Comparison of ENCODE assay signal across 25 mouse cellular contexts in the genomic region with DNA sequence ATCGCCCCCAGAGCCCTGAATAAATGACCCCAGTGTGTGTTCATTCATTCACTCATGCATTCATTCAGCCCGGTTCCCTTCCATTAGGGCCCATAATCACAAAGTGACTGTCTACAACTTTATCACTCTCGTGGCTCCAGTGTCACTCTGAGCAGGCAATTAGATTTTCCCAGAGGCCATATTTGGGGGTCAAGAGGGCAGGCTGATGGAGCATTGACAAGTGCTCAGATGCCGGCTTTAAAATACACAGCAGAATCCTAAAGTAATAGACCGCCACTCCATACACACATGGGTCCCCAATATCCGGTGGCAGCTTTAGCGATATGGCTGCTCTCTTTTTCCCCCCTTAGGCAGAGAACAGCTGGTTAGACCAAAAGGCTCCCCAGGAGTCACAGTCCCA.
DNase-seq lines count a peak whose midpoint lies in the region; ATAC-seq lines count a peak whose summit lies in the region.
"Had no signal": no experiment of that assay in that cellular context is flagged by ENCODE, and none has a peak within 500 bp of the region (broad histone marks: within the 10 kb centered on the region; RNA-seq: fewer than 3 reads in every experiment).

No protein-coding gene starts in this region.

- H3K9me3 ChIP-seq in hindbrain, embryonic 10.5 days: no peaks in the 10 kb centered on the region
- H3K9me3 ChIP-seq in hindbrain, embryonic 13.5 days: no peaks in the 10 kb centered on the region
- H3K9me3 ChIP-seq in neural tube, embryonic 11.5 days (ENCODE audit: control insufficient read depth, low read length): no peaks in the 10 kb centered on the region
- H3K9me3 ChIP-seq in neural tube, embryonic 15.5 days (replicated peaks): no peaks in the 10 kb centered on the region
- no peaks in the 10 kb centered on the region for H3K9me3 ChIP-seq in neural tube, embryonic 13.5 days
- H3K9me3 ChIP-seq: embryonic facial prominence, embryonic 12.5 days; embryonic facial prominence, embryonic 15.5 days; forebrain, embryonic 15.5 days; heart, embryonic 12.5 days; heart, embryonic 15.5 days; intestine, embryonic 15.5 days had no signal

- 48% methylated on average over 7 of the region's 7 CpGs for WGBS in hindbrain, embryonic 10.5 days
- 41% methylated on average over 7 of the region's 7 CpGs for WGBS in hindbrain, embryonic 13.5 days
- WGBS in neural tube, embryonic 11.5 days: 64% methylated on average over 7 of the region's 7 CpGs
- 29% methylated on average over 7 of the region's 7 CpGs for WGBS in neural tube, embryonic 15.5 days
- WGBS in neural tube, embryonic 13.5 days: 37% methylated on average over 7 of the region's 7 CpGs

- H3K4me3 ChIP-seq in hindbrain, embryonic 10.5 days: no peak overlapping the region
- H3K4me3 ChIP-seq in hindbrain, embryonic 13.5 days: no peak overlapping the region
- no peak overlapping the region for H3K4me3 ChIP-seq in neural tube, embryonic 11.5 days (ENCODE audit: low read depth, low read length)
- no peak overlapping the region for H3K4me3 ChIP-seq in neural tube, embryonic 15.5 days (replicated peaks)
- no peak overlapping the region for H3K4me3 ChIP-seq in neural tube, embryonic 13.5 days
- H3K4me3 ChIP-seq: embryonic facial prominence, embryonic 12.5 days; embryonic facial prominence, embryonic 15.5 days; forebrain, embryonic 15.5 days; heart, embryonic 12.5 days; heart, embryonic 15.5 days; intestine, embryonic 15.5 days had no signal

- peaks cover 71% of the 10 kb centered on the region for H3K4me1 ChIP-seq in hindbrain, embryonic 10.5 days (replicated peaks)
- peaks cover 62% of the 10 kb centered on the region for H3K4me1 ChIP-seq in hindbrain, embryonic 13.5 days (replicated peaks)
- peaks cover 26% of the 10 kb centered on the region for H3K4me1 ChIP-seq in neural tube, embryonic 11.5 days (ENCODE audit: control insufficient read depth, insufficient read depth, low read length)
- H3K4me1 ChIP-seq in neural tube, embryonic 15.5 days: peaks cover 13% of the 10 kb centered on the region
- H3K4me1 ChIP-seq in neural tube, embryonic 13.5 days (replicated peaks): peaks cover 72% of the 10 kb centered on the region
- H3K4me1 ChIP-seq: embryonic facial prominence, embryonic 15.5 days; forebrain, embryonic 15.5 days; heart, embryonic 12.5 days; heart, embryonic 15.5 days; intestine, embryonic 15.5 days had no signal

- DNase-seq in hindbrain, embryonic 10.5 days (ENCODE audit: low spot score): peak; percentile 55
- peak; percentile 53 for DNase-seq in neural tube, embryonic 11.5 days (ENCODE audit: low spot score)
- DNase-seq in adrenal gland, adult 8-10 months: no peak
- DNase-seq: adrenal gland, postnatal 25 days; B cell, adult 2 months; cerebellum, adult 11-12 months; cerebellum, adult 8-10 months; cerebellum, postnatal 36 days; gastrocnemius, postnatal 25 days; heart, adult 18-20 months; heart, postnatal 10 days; heart, postnatal 36 days; kidney, adult 11 months had no signal

- H3K36me3 ChIP-seq in hindbrain, embryonic 10.5 days: no peaks in the 10 kb centered on the region
- no peaks in the 10 kb centered on the region for H3K36me3 ChIP-seq in hindbrain, embryonic 13.5 days
- H3K36me3 ChIP-seq in neural tube, embryonic 11.5 days (ENCODE audit: control insufficient read depth, insufficient read depth, low read length): no peaks in the 10 kb centered on the region
- H3K36me3 ChIP-seq in neural tube, embryonic 15.5 days: no peaks in the 10 kb centered on the region
- H3K36me3 ChIP-seq in neural tube, embryonic 13.5 days: no peaks in the 10 kb centered on the region
- H3K36me3 ChIP-seq: embryonic facial prominence, embryonic 12.5 days; embryonic facial prominence, embryonic 15.5 days; forebrain, embryonic 15.5 days; G1E; heart, embryonic 12.5 days; heart, embryonic 15.5 days; intestine, embryonic 15.5 days had no signal

- ATAC-seq in hindbrain, embryonic 13.5 days (ENCODE audit: low FRiP score): no peak
- 0 out of 2 replicates have a peak, but pooled peaks have one; percentile 48 for ATAC-seq in neural tube, embryonic 11.5 days (ENCODE audit: insufficient read depth, low FRiP score, low TSS enrichment)
- no peak for ATAC-seq in neural tube, embryonic 15.5 days (ENCODE audit: low FRiP score)
- ATAC-seq in neural tube, embryonic 13.5 days (ENCODE audit: low read depth): no peak
- ATAC-seq: forebrain, embryonic 15.5 days; intestine, embryonic 15.5 days; Patski had no signal

- H3K4me2 ChIP-seq in hindbrain, embryonic 13.5 days: no peak overlapping the region
- H3K4me2 ChIP-seq in neural tube, embryonic 11.5 days (ENCODE audit: low read depth): no peak overlapping the region
- H3K4me2 ChIP-seq in neural tube, embryonic 15.5 days: no peak overlapping the region
- H3K4me2 ChIP-seq in neural tube, embryonic 13.5 days: no peak overlapping the region
- H3K4me2 ChIP-seq: embryonic facial prominence, embryonic 12.5 days; embryonic facial prominence, embryonic 15.5 days; forebrain, embryonic 15.5 days; heart, embryonic 12.5 days; heart, embryonic 15.5 days; hindbrain, embryonic 14.5 days; intestine, embryonic 15.5 days had no signal

- no peak overlapping the region for H3K9ac ChIP-seq in hindbrain, embryonic 13.5 days
- no peak overlapping the region for H3K9ac ChIP-seq in neural tube, embryonic 11.5 days (ENCODE audit: low read length)
- H3K9ac ChIP-seq in neural tube, embryonic 15.5 days (replicated peaks): no peak overlapping the region
- H3K9ac ChIP-seq in neural tube, embryonic 13.5 days: no peak overlapping the region
- H3K9ac ChIP-seq: embryonic facial prominence, embryonic 12.5 days; embryonic facial prominence, embryonic 15.5 days; forebrain, embryonic 15.5 days; heart, embryonic 12.5 days; heart, embryonic 15.5 days; hindbrain, embryonic 14.5 days; intestine, embryonic 15.5 days had no signal

- peak overlapping the region; percentile 79 for H3K27ac ChIP-seq in hindbrain, embryonic 10.5 days
- no peak overlapping the region for H3K27ac ChIP-seq in hindbrain, embryonic 13.5 days
- H3K27ac ChIP-seq in neural tube, embryonic 11.5 days (ENCODE audit: low read depth, low read length): no peak overlapping the region
- H3K27ac ChIP-seq in neural tube, embryonic 15.5 days (replicated peaks): no peak overlapping the region
- H3K27ac ChIP-seq in neural tube, embryonic 13.5 days (replicated peaks): 0 out of 2 replicates have a peak overlapping the region, but pooled peaks have one; percentile 28
- H3K27ac ChIP-seq: embryonic facial prominence, embryonic 12.5 days; embryonic facial prominence, embryonic 15.5 days; forebrain, embryonic 15.5 days; heart, embryonic 15.5 days; hindbrain, embryonic 14.5 days; intestine, embryonic 15.5 days had no signal

- H3K27me3 ChIP-seq in hindbrain, embryonic 10.5 days (ENCODE audit: insufficient read depth, poor library complexity, severe bottlenecking): peaks cover 45% of the 10 kb centered on the region
- no peaks in the 10 kb centered on the region for H3K27me3 ChIP-seq in hindbrain, embryonic 13.5 days
- H3K27me3 ChIP-seq in neural tube, embryonic 11.5 days (ENCODE audit: control insufficient read depth, insufficient read depth, low read length): no peaks in the 10 kb centered on the region
- H3K27me3 ChIP-seq in neural tube, embryonic 15.5 days (replicated peaks): no peaks in the 10 kb centered on the region
- no peaks in the 10 kb centered on the region for H3K27me3 ChIP-seq in neural tube, embryonic 13.5 days
- H3K27me3 ChIP-seq: forebrain, embryonic 15.5 days; heart, embryonic 12.5 days; heart, embryonic 15.5 days; intestine, embryonic 15.5 days; Patski had no signal

Comparison
In these comparisons a context has a peak if more than half of its experiments do, and no peak if none do; other contexts are left out.
1. H3K27ac ChIP-seq: peak in hindbrain, embryonic 10.5 days (single experiment) and neural tube, embryonic 13.5 days (single experiment); none in hindbrain, embryonic 13.5 days (single experiment), neural tube, embryonic 11.5 days (single experiment) and neural tube, embryonic 15.5 days (single experiment).